Mouse (Mus musculus) heart, postnatal 0 days (tissue): ENCODE measurements around the gene Chd2.

Source experiments
- CTCF ChIP-seq: IDR thresholded peaks from 2 replicates; pipeline ENCODE4 v1.5.1; 2016; ENCODE audit warnings: antibody characterized with exemption, control low read depth, low read depth
- EP300 ChIP-seq: IDR thresholded peaks from 2 replicates; pipeline ENCODE4 v1.6.1; 2016; ENCODE audit warnings: antibody characterized with exemption, low read depth

DNA sequence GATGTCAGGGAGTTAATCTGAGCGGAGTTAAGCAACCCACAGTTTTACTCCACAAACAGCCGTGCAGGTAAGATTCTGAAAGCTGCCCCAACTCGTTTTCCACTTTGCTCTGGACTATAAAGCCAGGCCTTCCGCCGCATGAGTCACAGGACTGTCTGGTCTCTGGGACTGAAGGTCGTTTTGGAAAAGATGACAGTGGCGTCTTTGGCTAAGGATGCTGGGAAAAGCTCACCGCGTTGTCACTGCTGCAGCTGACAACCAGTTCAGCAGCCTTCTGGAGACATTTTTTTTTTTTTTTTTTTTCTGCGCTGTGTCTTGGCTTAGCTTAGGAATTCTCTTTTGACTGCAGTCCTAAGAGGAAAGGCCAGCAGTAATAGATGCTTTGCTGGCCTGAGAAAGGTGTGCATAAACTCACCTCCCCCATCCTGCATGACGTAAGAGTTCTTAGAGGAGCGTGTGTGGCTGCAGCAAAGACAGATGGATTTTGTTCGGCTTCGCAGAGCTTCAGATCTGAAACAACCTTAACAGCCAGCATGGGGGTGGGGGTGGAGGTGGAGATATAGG is 47.7 kb upstream of the Chd2 start:
- no peak for TF ChIP-seq CTCF
- TF ChIP-seq EP300: 0 out of 2 replicates have a peak, but pooled peaks have one; percentile 37
